Mouse (Mus musculus): Measurements from ENCODE around the gene Atp6v0a4. TPM values are rescaled to one million over a fixed set of nuclear protein-coding genes. Genes with fewer than 3 reads are reported as not detected.

Gene Atp6v0a4
- total RNA-seq (2014; rRNA removed) = 0.42 TPM in 1 of 2 replicates, not detected in the other
- polyA plus RNA-seq (2015; fragmentation: Nextera tagmentation; extraction: Ambion mirVana) = 0.28 and 0.29 TPM in 2 replicates

GRCm38 (mm10) chr6:38124207-38124835 is at the start of gene Atp6v0a4:
Gene Atp6v0a4 (minus strand): TSS chr6:38124586.
- H3K27me3 ChIP-seq (ENCODE audit: insufficient read depth, low read length) = no peaks in the 10 kb centered on the region
- no peak for TF ChIP-seq CTCF (IDR thresholded peaks at IDR 0.05; ENCODE audit: low read depth)
- no peak for DNase-seq (ENCODE audit: low spot score)
- H3K9me3 ChIP-seq (ENCODE audit: low read length) = no peaks in the 10 kb centered on the region
- no peak within 1 kb of the TSS for H3K27ac ChIP-seq
- WGBS = 88% methylated on average over 7 of the region's 7 CpGs
- H3K4me1 ChIP-seq (ENCODE audit: insufficient read depth, low read length) = no peaks in the 10 kb centered on the region
- H3K4me3 ChIP-seq (ENCODE audit: low read length) = no peak within 1 kb of the TSS
- H3K9ac ChIP-seq (replicated peaks; ENCODE audit: low read length) = no peak within 1 kb of the TSS
- no peak for ATAC-seq
- peaks cover 24% of the 10 kb centered on the region; the same call in 1 of the 2 replicates for H3K36me3 ChIP-seq (ENCODE audit: insufficient read depth, low read length)
- no peak within 1 kb of the TSS for H3K4me2 ChIP-seq (ENCODE audit: low read depth, low read length)

- H3K27ac ChIP-seq = no peak overlapping the region
- peaks cover 19% of the 10 kb centered on the region for H3K36me3 ChIP-seq (ENCODE audit: insufficient read depth, low read length)
- DNase-seq (ENCODE audit: low spot score) = no peak
- no peak overlapping the region for H3K4me2 ChIP-seq (ENCODE audit: low read depth, low read length)
- H3K27me3 ChIP-seq (ENCODE audit: insufficient read depth, low read length) = no peaks in the 10 kb centered on the region
- H3K9ac ChIP-seq (replicated peaks; ENCODE audit: low read length) = no peak overlapping the region
- ATAC-seq = no peak
- H3K4me1 ChIP-seq (ENCODE audit: insufficient read depth, low read length) = no peaks in the 10 kb centered on the region; the same call in 1 of the 2 replicates
- H3K4me3 ChIP-seq (ENCODE audit: low read length) = no peak overlapping the region
- no peaks in the 10 kb centered on the region for H3K9me3 ChIP-seq (ENCODE audit: low read length)
- WGBS = 79% methylated on average over 6 of the region's 6 CpGs
- no peak for TF ChIP-seq CTCF (IDR thresholded peaks at IDR 0.05; ENCODE audit: low read depth)
Observed at GRCm38 (mm10) chr6:38165385-38165784, 41.0 kb upstream of the Atp6v0a4 start.

- Histone ChIP-seq H3K9ac (replicated peaks; ENCODE audit: low read length) (no peak overlapping the region), H3K27ac (no peak overlapping the region), H3K9me3 (ENCODE audit: low read length) (no peaks in the 10 kb centered on the region), H3K36me3 (ENCODE audit: insufficient read depth, low read length) (peaks cover 17% of the 10 kb centered on the region), H3K4me1 (ENCODE audit: insufficient read depth, low read length) (no peaks in the 10 kb centered on the region; the same call in 1 of the 2 replicates), H3K27me3 (ENCODE audit: insufficient read depth, low read length) (no peaks in the 10 kb centered on the region), H3K4me2 (ENCODE audit: low read depth, low read length) (no peak overlapping the region), H3K4me3 (ENCODE audit: low read length) (no peak overlapping the region)
- no peak for ATAC-seq
- 85% methylated on average over 6 of the region's 6 CpGs for WGBS
- DNase-seq (ENCODE audit: low spot score) = no peak
- TF ChIP-seq CTCF (IDR thresholded peaks at IDR 0.05; ENCODE audit: low read depth) = no peak
Observed at GRCm38 (mm10) chr6:38164705-38165104, 40.3 kb upstream of the Atp6v0a4 start.

- Histone ChIP-seq H3K36me3 (ENCODE audit: insufficient read depth, low read length) (peaks cover 6% of the 10 kb centered on the region; the same call in 1 of the 2 replicates), H3K9ac (replicated peaks; ENCODE audit: low read length) (no peak overlapping the region), H3K27me3 (ENCODE audit: insufficient read depth, low read length) (no peaks in the 10 kb centered on the region), H3K4me1 (ENCODE audit: insufficient read depth, low read length) (peaks cover 2% of the 10 kb centered on the region; the same call in 1 of the 2 replicates), H3K4me3 (ENCODE audit: low read length) (no peak overlapping the region), H3K4me2 (ENCODE audit: low read depth, low read length) (no peak overlapping the region), H3K9me3 (ENCODE audit: low read length) (no peaks in the 10 kb centered on the region), H3K27ac (no peak overlapping the region)
- WGBS = 40% methylated on average over 14 of the region's 14 CpGs
- no peak for TF ChIP-seq CTCF (IDR thresholded peaks at IDR 0.05; ENCODE audit: low read depth)
- ATAC-seq (no peak), DNase-seq (ENCODE audit: low spot score) (no peak)
Observed at GRCm38 (mm10) chr6:38162825-38163504, 38.6 kb upstream of the Atp6v0a4 start.

GRCm38 (mm10) chr6:38160556-38160955 is 36.2 kb upstream of the Atp6v0a4 start:
- no peak overlapping the region for H3K4me2 ChIP-seq (ENCODE audit: low read depth, low read length)
- DNase-seq (ENCODE audit: low spot score) (no peak), ATAC-seq (no peak; the same call in 1 of the 2 replicates)
- TF ChIP-seq CTCF (IDR thresholded peaks at IDR 0.05; ENCODE audit: low read depth) = no peak
- H3K27ac ChIP-seq = no peak overlapping the region
- no peak overlapping the region for H3K4me3 ChIP-seq (ENCODE audit: low read length)
- no peaks in the 10 kb centered on the region for H3K27me3 ChIP-seq (ENCODE audit: insufficient read depth, low read length)
- H3K36me3 ChIP-seq (ENCODE audit: insufficient read depth, low read length) = peaks cover 3% of the 10 kb centered on the region; the same call in 1 of the 2 replicates
- no peak overlapping the region for H3K9ac ChIP-seq (replicated peaks; ENCODE audit: low read length)
- 64% methylated on average over 2 of the region's 2 CpGs for WGBS
- no peaks in the 10 kb centered on the region for H3K9me3 ChIP-seq (ENCODE audit: low read length)
- H3K4me1 ChIP-seq (ENCODE audit: insufficient read depth, low read length) = peaks cover 2% of the 10 kb centered on the region; the same call in 1 of the 2 replicates

GRCm38 (mm10) chr6:38160102-38160501 is 35.7 kb upstream of the Atp6v0a4 start:
- 15% methylated on average over 3 of the region's 3 CpGs for WGBS

More at GRCm38 (mm10) chr6:38160102-38160501, 35.7 kb upstream of the Atp6v0a4 start:
- Histone ChIP-seq H3K27ac (no peak overlapping the region), H3K9ac (replicated peaks; ENCODE audit: low read length) (no peak overlapping the region), H3K4me2 (ENCODE audit: low read depth, low read length) (no peak overlapping the region), H3K27me3 (ENCODE audit: insufficient read depth, low read length) (no peaks in the 10 kb centered on the region), H3K9me3 (ENCODE audit: low read length) (no peaks in the 10 kb centered on the region), H3K4me1 (ENCODE audit: insufficient read depth, low read length) (peaks cover 2% of the 10 kb centered on the region; the same call in 1 of the 2 replicates), H3K36me3 (ENCODE audit: insufficient read depth, low read length) (peaks cover 3% of the 10 kb centered on the region; the same call in 1 of the 2 replicates), H3K4me3 (ENCODE audit: low read length) (no peak overlapping the region)
- peak; percentile 94 for TF ChIP-seq CTCF (IDR thresholded peaks at IDR 0.05; ENCODE audit: low read depth)
- peak; percentile 94 for DNase-seq (ENCODE audit: low spot score)
- ATAC-seq = peak; percentile 75

Data from hindbrain, postnatal 0 days (tissue).